Mouse (Mus musculus) CH12.LX (cell line): ENCODE measurements around the gene Setd2. TPM values are rescaled to one million over a fixed set of nuclear protein-coding genes. Genes with fewer than 3 reads are reported as not detected.

Source experiments
- DNase-seq: peaks from one replicate; pipeline ENCODE4 v3.0.0-alpha.2; 2013; ENCODE audit errors: extremely low read depth
- H3K27ac ChIP-seq: 2 replicates; pipeline ENCODE4 v1.5.1; 2012; ENCODE audit warnings: low read depth, mild to moderate bottlenecking, control low read depth, moderate library complexity; ENCODE audit not compliant: insufficient read depth
- H3K27me3 ChIP-seq: replicated peaks from 2 replicates; pipeline ENCODE3; 2012; ENCODE audit warnings: inconsistent platforms
- H3K36me3 ChIP-seq, 2 experiments: replicated peaks in 1 of 2; 2 replicates each; pipeline versions ENCODE3 to v1.6.1; 2012; ENCODE audit warnings: inconsistent platforms in 1 of 2, low read length in 1 of 2, mild to moderate bottlenecking in 1 of 2, mixed read lengths in 1 of 2, moderate library complexity in 1 of 2; ENCODE audit not compliant: control insufficient read depth in 1 of 2, insufficient read depth in 1 of 2
- H3K4me1 ChIP-seq, 2 experiments: 2 replicates each; pipeline ENCODE4 v1.6.1; 2012; ENCODE audit warnings: inconsistent platforms in 1 of 2, moderate library complexity in 1 of 2; ENCODE audit not compliant: insufficient read depth in 2 of 2, control insufficient read depth in 1 of 2
- H3K4me2 ChIP-seq: 2 replicates; pipeline ENCODE4 v1.6.1; 2012; ENCODE audit warnings: low read depth, mild to moderate bottlenecking, control low read depth; ENCODE audit not compliant: poor library complexity, insufficient read depth, severe bottlenecking
- H3K4me3 ChIP-seq, 3 experiments: fragments of 150-350 bp in 1 of 3; sonication (generic) in 1 of 3; replicated peaks in 1 of 3; 2 replicates each; pipeline versions ENCODE3 to v1.5.1; 2011 to 2012; ENCODE audit warnings: low read depth in 2 of 3, low read length in 2 of 3, mild to moderate bottlenecking in 2 of 3, moderate library complexity in 2 of 3, control low read depth in 1 of 3, improper control_type of control experiment in 1 of 3, inconsistent platforms in 1 of 3, mixed read lengths in 1 of 3; ENCODE audit not compliant: poor library complexity in 1 of 3
- H3K79me2 ChIP-seq: replicated peaks from 2 replicates; pipeline ENCODE4 v1.6.1; 2012; ENCODE audit warnings: mild to moderate bottlenecking, moderate library complexity; ENCODE audit not compliant: control insufficient read depth, poor library complexity, insufficient read depth, severe bottlenecking; ENCODE audit errors: extremely low read depth
- H3K9ac ChIP-seq: 2 replicates; pipeline ENCODE4 v1.6.1; 2012; ENCODE audit warnings: low read depth, mild to moderate bottlenecking, control low read depth, moderate library complexity; ENCODE audit not compliant: insufficient read depth
- H3K9me3 ChIP-seq: replicated peaks from 2 replicates; pipeline ENCODE3; 2012; ENCODE audit warnings: low read length, inconsistent platforms, mixed read lengths
- BHLHE40 ChIP-seq: IDR thresholded peaks from 2 replicates; pipeline ENCODE4 v1.6.1; 2011; ENCODE audit warnings: mild to moderate bottlenecking, low read depth, low read length, improper control_type of control experiment
- CHD1 ChIP-seq: IDR thresholded peaks from 2 replicates; pipeline ENCODE4 v1.6.1; 2012; ENCODE audit warnings: low read depth, low read length, improper control_type of control experiment, inconsistent platforms
- CHD2 ChIP-seq: IDR thresholded peaks from 2 replicates; pipeline ENCODE4 v1.6.1; 2011; ENCODE audit warnings: low read length, improper control_type of control experiment
- ETS1 ChIP-seq: conservative IDR thresholded peaks from 2 replicates; pipeline ENCODE4 v1.6.1; 2012; ENCODE audit warnings: low read depth, mild to moderate bottlenecking, inconsistent platforms, low read length, improper control_type of control experiment, moderate library complexity
- IRF4 ChIP-seq: IDR thresholded peaks from 2 replicates; pipeline ENCODE4 v1.6.1; 2014; ENCODE audit warnings: low read depth, mild to moderate bottlenecking, inconsistent platforms, low read length, improper control_type of control experiment
- MAFK ChIP-seq: IDR thresholded peaks from 2 replicates; pipeline ENCODE4 v1.6.1; 2011; ENCODE audit warnings: low read length, improper control_type of control experiment; ENCODE audit not compliant: insufficient replicate concordance
- MEF2A ChIP-seq: IDR thresholded peaks from 2 replicates; pipeline ENCODE4 v1.6.1; 2014; ENCODE audit warnings: low read depth, mild to moderate bottlenecking, inconsistent platforms, low read length, improper control_type of control experiment, borderline replicate concordance
- MYC ChIP-seq: IDR thresholded peaks from 2 replicates; pipeline ENCODE4 v1.6.1; 2011; ENCODE audit warnings: low read depth, mild to moderate bottlenecking, improper control_type of control experiment, low read length
- NELFE ChIP-seq: IDR thresholded peaks from 2 replicates; pipeline ENCODE4 v1.6.1; 2011; ENCODE audit warnings: low read depth, low read length, improper control_type of control experiment
- NRF1 ChIP-seq: IDR thresholded peaks from 2 replicates; pipeline ENCODE4 v1.6.1; 2014; ENCODE audit warnings: low read depth, mild to moderate bottlenecking, inconsistent platforms, low read length, improper control_type of control experiment, moderate library complexity
- PAX5 ChIP-seq: IDR thresholded peaks from 2 replicates; pipeline ENCODE4 v1.6.1; 2012; ENCODE audit warnings: low read length, inconsistent platforms, mixed read lengths
- RAD21 ChIP-seq: IDR thresholded peaks from 2 replicates; pipeline ENCODE4 v1.6.1; 2011; ENCODE audit warnings: low read depth, mild to moderate bottlenecking, low read length, improper control_type of control experiment, moderate library complexity
- RCOR1 ChIP-seq: conservative IDR thresholded peaks from 2 replicates; pipeline ENCODE4 v1.6.1; 2012; ENCODE audit warnings: low read depth, mild to moderate bottlenecking, inconsistent platforms, low read length, improper control_type of control experiment
- SIN3A ChIP-seq: IDR thresholded peaks from 2 replicates; pipeline ENCODE4 v1.6.1; 2012; ENCODE audit warnings: low read length, improper control_type of control experiment, inconsistent platforms
- TBP ChIP-seq: conservative IDR thresholded peaks from 2 replicates; pipeline ENCODE4 v1.6.1; 2011; ENCODE audit warnings: low read depth, low read length, improper control_type of control experiment
- TCF12 ChIP-seq: IDR thresholded peaks from 2 replicates; pipeline ENCODE4 v1.6.1; 2014; ENCODE audit warnings: low read depth, mild to moderate bottlenecking, inconsistent platforms, low read length, improper control_type of control experiment
- ZMIZ1 ChIP-seq: IDR thresholded peaks from 2 replicates; pipeline ENCODE4 v1.6.1; 2012; ENCODE audit warnings: low read depth, mild to moderate bottlenecking, inconsistent platforms, low read length, improper control_type of control experiment
- ZNF384 ChIP-seq: IDR thresholded peaks from 2 replicates; pipeline ENCODE4 v1.6.1; 2012; ENCODE audit warnings: low read depth, low read length, improper control_type of control experiment, inconsistent platforms
- dilution Hi-C: fragments of 300-500 bp; cut with MboI; formaldehyde crosslinking; loops from 2 replicates; pipeline ENCODE4 v1.14.3; 2020; ENCODE audit warnings: low sequenced_read_pairs; ENCODE audit not compliant: extremely low pct_unique_long_range_greater_than_20kb, extremely low pct_ligation_motif_present
- in situ Hi-C: fragments of 300-500 bp; cut with MboI; formaldehyde crosslinking; loops from 3 replicates; pipeline ENCODE4 v1.14.3; 2019; ENCODE audit warnings: low sequenced_read_pairs, low pct_ligation_motif_present, low pct_unique_long_range_greater_than_20kb, mixed read lengths
- polyA plus RNA-seq: library from polyadenylated mRNA; unstranded; fragments of >175 nt; gene quantifications from 2 replicates; pipeline ENCODE4 v1.2.1, GENCODE M21; 2012; ENCODE audit warnings: low read depth; ENCODE audit not compliant: insufficient read length
- total RNA-seq, 2 experiments: library from RNA; depleted of rRNA; stranded (reverse); fragments of 300-350 nt in 1 of 2; fragments of >200 nt in 1 of 2; gene quantifications; 2 replicates each; pipeline ENCODE4 v1.2.3; 2012 to 2014

The Setd2 gene
- total and polyA plus RNA-seq, 3 experiments = 35.8 to 87.1 (median 41.6) TPM

GRCm38 (mm10) chr9:110620685-110621084 is 88.3 kb downstream of the Setd2 start:
- Histone ChIP-seq H3K36me3 (peaks cover 54 to 78% of the 10 kb centered on the region in 2 experiments), H3K4me1 (peaks cover 4 to 22% of the 10 kb centered on the region in 2 experiments; a peak in 2 of 4 replicates), H3K27me3 (no peaks in the 10 kb centered on the region), H3K9me3 (no peaks in the 10 kb centered on the region), H3K79me2 (no peaks in the 10 kb centered on the region), H3K4me3 (no peak overlapping the region), H3K27ac (no peak overlapping the region), H3K9ac (no peak overlapping the region), H3K4me2 (no peak overlapping the region)
- no peak for TF ChIP-seq CHD1
- no peak for TF ChIP-seq MEF2A
- no peak for TF ChIP-seq BHLHE40
- TF ChIP-seq TCF12 = no peak
- TF ChIP-seq MYC = no peak
- TF ChIP-seq PAX5 = no peak
- no peak for TF ChIP-seq ZMIZ1
- TF ChIP-seq IRF4 = no peak
- TF ChIP-seq NRF1 = no peak
- TF ChIP-seq ZNF384 = no peak
- no peak for TF ChIP-seq NELFE
- in situ Hi-C loops = loop anchor here (5.0 kb wide), 1 partner anchor 208 kb away; no protein-coding TSS in a partner anchor
- dilution Hi-C loops = no loop called here
- no peak for DNase-seq

- H3K79me2 ChIP-seq = no peaks in the 10 kb centered on the region
- TF ChIP-seq CHD2 = no peak
- TF ChIP-seq MYC = no peak
- no peak for TF ChIP-seq SIN3A
- no peak for TF ChIP-seq TBP
- no peak for TF ChIP-seq ETS1
- TF ChIP-seq ZNF384 = no peak
- no peak for TF ChIP-seq ZMIZ1
- TF ChIP-seq MAFK = no peak
- TF ChIP-seq RCOR1 = no peak
- TF ChIP-seq RAD21 = no peak
- TF ChIP-seq, all 38 proteins: peak for 0
- no peak overlapping the region for H3K27ac ChIP-seq
- H3K4me3 ChIP-seq = no peak overlapping the region
- no peaks in the 10 kb centered on the region for H3K27me3 ChIP-seq
- in situ Hi-C loops (loop anchor here (5.0 kb wide), 1 partner anchor 210 kb away; no protein-coding TSS in a partner anchor), dilution Hi-C loops (no loop called here)
- DNase-seq = no peak
- no peak overlapping the region for H3K4me2 ChIP-seq
- H3K4me1 ChIP-seq = peaks cover 4 to 23% of the 10 kb centered on the region in 2 experiments; a peak in 2 of 4 replicates
- no peak overlapping the region for H3K9ac ChIP-seq
- no peaks in the 10 kb centered on the region for H3K9me3 ChIP-seq
- peaks cover 59 to 83% of the 10 kb centered on the region in 2 experiments for H3K36me3 ChIP-seq
Measured at GRCm38 (mm10) chr9:110622621-110623219, 90.3 kb downstream of the Setd2 start.
